Mouse (Mus musculus): Measurements from ENCODE around the gene Ceacam19.

Ceacam19 gene

GRCm38 (mm10) chr7:19880754-19881153 is 7.0 kb downstream of the Ceacam19 start:
- no peak for DNase-seq (ENCODE audit: extremely low read depth, low read depth, low spot score)

GRCm38 (mm10) chr7:19876781-19877425 is 10.9 kb downstream of the Ceacam19 start:
- no peak for DNase-seq (ENCODE audit: extremely low read depth, low read depth, low spot score)

- no peak for DNase-seq (ENCODE audit: extremely low read depth, low read depth, low spot score)
Observed at GRCm38 (mm10) chr7:19875948-19876682, 11.7 kb downstream of the Ceacam19 start.

GRCm38 (mm10) chr7:19871943-19872601 is 15.7 kb downstream of the Ceacam19 start:
- DNase-seq (ENCODE audit: extremely low read depth, low read depth, low spot score), result no peak

GRCm38 (mm10) chr7:19871137-19871621 is 16.6 kb downstream of the Ceacam19 start:
- DNase-seq (ENCODE audit: extremely low read depth, low read depth, low spot score), result no peak

GRCm38 (mm10) chr7:19867751-19868399 is 19.9 kb downstream of the Ceacam19 start:
- DNase-seq (ENCODE audit: extremely low read depth, low read depth, low spot score), result no peak

GRCm38 (mm10) chr7:19866490-19866889 is 21.3 kb downstream of the Ceacam19 start:
- DNase-seq (ENCODE audit: extremely low read depth, low read depth, low spot score), result no peak

GRCm38 (mm10) chr7:19865246-19866036 is 22.3 kb downstream of the Ceacam19 start:
- DNase-seq (ENCODE audit: extremely low read depth, low read depth, low spot score), result no peak

GRCm38 (mm10) chr7:19864241-19864640 is 23.5 kb downstream of the Ceacam19 start:
- no peak for DNase-seq (ENCODE audit: extremely low read depth, low read depth, low spot score)

GRCm38 (mm10) chr7:19861199-19861598 is 26.6 kb downstream of the Ceacam19 start, which contains the start of gene Ceacam16:
Gene Ceacam16 (minus strand): TSS chr7:19861299.
- DNase-seq (ENCODE audit: extremely low read depth, low read depth, low spot score), result no peak

GRCm38 (mm10) chr7:19859740-19860139 is 28.0 kb downstream of the Ceacam19 start:
- no peak for DNase-seq (ENCODE audit: extremely low read depth, low read depth, low spot score)

GRCm38 (mm10) chr7:19856283-19856682 is 31.5 kb downstream of the Ceacam19 start:
- DNase-seq (ENCODE audit: extremely low read depth, low read depth, low spot score), result no peak

GRCm38 (mm10) chr7:19855663-19856062 is 32.1 kb downstream of the Ceacam19 start:
- DNase-seq (ENCODE audit: extremely low read depth, low read depth, low spot score), result no peak

- no peak for DNase-seq (ENCODE audit: extremely low read depth, low read depth, low spot score)
Observed at GRCm38 (mm10) chr7:19853526-19853925, 34.2 kb downstream of the Ceacam19 start.

GRCm38 (mm10) chr7:19851858-19852570 is 35.8 kb downstream of the Ceacam19 start, which contains the start of gene Gm19345:
Gene Gm19345 (plus strand): TSS chr7:19852003.
- DNase-seq (ENCODE audit: extremely low read depth, low read depth, low spot score), result no peak

GRCm38 (mm10) chr7:19844521-19845171 is 43.1 kb downstream of the Ceacam19 start:
- DNase-seq (ENCODE audit: extremely low read depth, low read depth, low spot score), result no peak

- no peak for DNase-seq (ENCODE audit: extremely low read depth, low read depth, low spot score)
Observed at GRCm38 (mm10) chr7:19843561-19843960, 44.2 kb downstream of the Ceacam19 start.

GRCm38 (mm10) chr7:19842885-19843504 is 44.8 kb downstream of the Ceacam19 start:
- no peak for DNase-seq (ENCODE audit: extremely low read depth, low read depth, low spot score)

Measured in fat pad, adult 2 months (tissue).